Mouse (Mus musculus): ENCODE results near the gene Usp22.
A peak's percentile ranks its signal among the peaks of the same experiment; 100 is the strongest.

Gene Usp22

DNA sequence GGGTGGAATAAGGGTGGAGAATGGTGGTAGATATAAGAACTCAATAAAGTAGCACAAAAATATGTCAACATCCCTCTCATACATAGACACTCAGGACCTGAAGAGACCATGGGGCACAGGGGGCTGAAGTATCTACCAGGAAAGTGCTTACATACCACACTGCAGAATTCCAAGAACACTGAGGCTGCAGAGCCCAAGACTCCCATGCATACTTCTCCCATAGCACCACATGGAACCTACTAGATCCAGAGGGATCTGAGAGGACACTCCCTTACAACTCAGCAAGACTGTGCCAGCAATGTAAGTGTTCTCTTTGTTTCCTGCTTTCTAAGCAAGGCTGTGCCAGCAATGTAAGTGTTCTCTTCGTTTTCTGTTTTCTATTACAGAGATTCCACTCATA lies 9.0 kb upstream of the Usp22 start:
- no peak for DNase-seq

DNA sequence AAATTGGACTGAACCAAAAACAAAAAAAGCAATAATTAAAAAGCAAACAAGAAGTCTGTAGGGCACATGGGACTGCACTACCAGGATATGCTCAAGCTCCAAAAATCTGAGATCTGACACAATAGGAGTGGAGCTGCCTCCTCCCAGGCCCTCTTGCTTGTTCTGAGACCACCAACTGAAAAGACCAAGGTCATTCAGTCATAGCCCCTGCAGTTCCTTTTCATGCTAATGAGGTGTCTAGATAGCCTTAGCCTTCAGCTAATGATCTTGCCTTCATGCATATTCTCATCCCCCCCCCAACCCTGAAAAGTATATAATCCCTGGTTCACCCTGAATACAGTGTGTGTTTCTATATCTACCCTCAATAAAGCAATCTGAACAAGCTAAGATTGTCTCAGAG lies 6.8 kb upstream of the Usp22 start:
- no peak for DNase-seq

GRCm38 (mm10) chr11:61180361-61180760 lies 5.5 kb upstream of the Usp22 start:
- DNase-seq = no peak

DNA sequence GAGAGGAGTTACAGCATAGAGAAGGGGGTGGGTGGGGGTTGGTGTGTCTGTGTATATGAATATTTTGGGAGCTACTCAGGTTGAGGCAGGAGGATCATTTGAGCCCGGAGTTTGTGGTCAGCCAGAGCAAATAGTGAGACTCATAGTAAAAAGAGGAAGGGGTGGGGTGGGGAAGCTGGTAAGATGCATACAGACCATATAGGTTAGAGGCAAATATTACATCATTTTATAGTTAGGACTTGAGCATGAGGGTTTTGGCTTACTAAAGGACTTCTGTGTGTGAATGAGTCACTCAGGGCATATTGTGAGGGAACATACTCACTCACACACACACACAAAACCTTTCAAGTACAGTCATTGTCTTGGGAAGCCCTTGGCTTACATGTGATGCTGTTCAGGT lies 1.5 kb upstream of the Usp22 start:
- no peak for DNase-seq

DNA sequence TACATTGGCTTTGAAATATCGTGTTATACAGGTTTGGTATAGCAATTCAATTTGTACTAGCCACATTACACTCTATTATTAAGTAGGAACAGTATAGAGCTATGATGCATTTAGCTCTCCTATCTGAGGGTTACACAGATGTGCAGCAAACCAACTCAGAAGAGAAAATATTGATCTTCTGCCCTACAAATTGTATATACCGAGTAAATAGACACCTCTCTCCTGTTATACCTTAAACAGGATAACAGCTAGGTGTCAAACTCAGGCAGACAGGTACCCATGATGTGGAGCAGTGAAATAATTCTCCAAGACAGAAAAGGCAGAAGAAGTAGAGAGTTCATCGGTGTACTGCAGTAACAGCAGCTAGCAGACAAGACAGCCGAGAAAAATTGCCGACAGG lies 923 bp upstream of the Usp22 start:
- peak; percentile 25 for DNase-seq

GRCm38 (mm10) chr11:61174291-61174820 lies 499 bp downstream of the Usp22 start:
- peak; percentile 91 for DNase-seq

GRCm38 (mm10) chr11:61173477-61173876 lies 1.4 kb downstream of the Usp22 start:
- peak; percentile 19 for DNase-seq

DNA sequence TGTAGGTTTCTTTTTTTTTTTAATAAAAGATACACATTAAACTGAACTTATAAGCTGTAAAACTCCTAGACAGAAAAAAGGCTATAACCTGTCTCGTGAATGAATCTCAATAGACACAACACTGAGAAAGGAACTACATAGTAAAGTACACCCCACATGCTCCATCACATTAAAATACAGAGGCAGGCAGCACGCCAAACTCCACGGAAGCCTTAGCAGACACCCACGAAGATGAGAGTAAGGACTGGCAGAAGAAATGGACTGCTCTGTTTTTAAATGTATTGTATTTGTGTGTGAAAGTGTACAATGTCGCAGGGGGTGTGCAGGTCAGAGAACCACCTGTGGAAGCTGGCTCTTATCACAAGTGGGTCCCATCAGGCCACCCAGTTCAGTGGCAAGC lies 4.7 kb downstream of the Usp22 start:
- DNase-seq = no peak

GRCm38 (mm10) chr11:61164881-61165280 lies 10.0 kb downstream of the Usp22 start:
- DNase-seq = no peak

DNA sequence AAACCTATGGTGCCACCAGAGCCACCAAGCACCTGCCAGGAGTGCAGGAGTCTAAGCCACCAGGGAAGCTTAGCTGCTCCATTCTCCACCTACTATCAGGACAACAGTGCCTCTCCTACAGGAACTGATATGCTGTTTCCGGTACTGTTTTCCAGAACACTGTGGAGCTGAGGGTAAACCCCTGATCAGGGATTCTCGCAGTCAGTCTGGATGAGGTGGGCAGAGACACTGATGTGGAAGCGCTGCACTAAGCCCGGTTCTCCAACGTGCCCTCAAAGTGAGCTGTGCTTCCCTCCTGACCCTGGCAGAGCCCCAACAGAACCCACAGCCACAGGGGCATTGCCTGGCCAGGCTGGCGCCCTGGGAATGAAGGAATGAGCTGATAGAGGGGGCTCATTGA lies 10.5 kb downstream of the Usp22 start:
- no peak for DNase-seq

DNA sequence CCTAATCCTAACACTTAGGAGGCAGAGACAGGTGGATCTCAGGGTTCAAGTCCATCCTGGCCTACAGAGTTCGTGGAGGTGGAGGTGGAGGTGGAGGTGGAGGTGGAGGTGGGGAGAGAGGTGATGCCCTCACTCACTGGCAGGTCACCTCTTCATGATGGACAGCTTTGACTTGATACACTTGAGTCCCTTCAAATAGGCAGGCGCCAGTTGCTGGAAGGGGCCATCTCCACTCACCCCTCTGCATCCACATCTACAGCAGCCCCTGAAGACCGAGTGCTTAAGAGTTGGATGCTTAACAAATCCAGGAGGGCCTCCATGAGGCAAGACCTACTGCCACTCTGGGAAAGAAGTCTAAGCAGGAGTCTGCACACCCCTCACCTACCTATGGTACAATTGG lies 11.5 kb downstream of the Usp22 start:
- DNase-seq = no peak

DNA sequence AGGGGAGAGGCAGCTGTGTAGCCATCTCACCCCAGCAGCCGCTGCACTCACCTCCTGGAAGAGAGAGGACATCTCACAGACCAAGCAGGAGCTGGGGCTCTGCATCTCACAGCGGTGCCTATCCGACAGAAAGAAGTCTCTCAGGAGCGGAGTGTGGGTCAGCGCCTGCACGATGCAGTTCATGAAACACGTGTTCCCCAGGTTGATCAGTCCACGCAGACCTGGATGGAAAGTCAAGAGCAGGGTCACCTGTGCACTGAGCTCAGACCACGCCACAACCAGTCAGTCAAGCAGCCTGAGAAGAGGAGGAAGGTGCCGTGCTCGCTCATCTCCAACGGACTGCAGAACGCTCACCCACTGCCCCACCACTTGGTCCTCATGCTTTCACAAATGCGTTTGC lies 12.1 kb downstream of the Usp22 start:
- DNase-seq = no peak

GRCm38 (mm10) chr11:61161121-61161520 lies 13.7 kb downstream of the Usp22 start:
- no peak for DNase-seq

DNA sequence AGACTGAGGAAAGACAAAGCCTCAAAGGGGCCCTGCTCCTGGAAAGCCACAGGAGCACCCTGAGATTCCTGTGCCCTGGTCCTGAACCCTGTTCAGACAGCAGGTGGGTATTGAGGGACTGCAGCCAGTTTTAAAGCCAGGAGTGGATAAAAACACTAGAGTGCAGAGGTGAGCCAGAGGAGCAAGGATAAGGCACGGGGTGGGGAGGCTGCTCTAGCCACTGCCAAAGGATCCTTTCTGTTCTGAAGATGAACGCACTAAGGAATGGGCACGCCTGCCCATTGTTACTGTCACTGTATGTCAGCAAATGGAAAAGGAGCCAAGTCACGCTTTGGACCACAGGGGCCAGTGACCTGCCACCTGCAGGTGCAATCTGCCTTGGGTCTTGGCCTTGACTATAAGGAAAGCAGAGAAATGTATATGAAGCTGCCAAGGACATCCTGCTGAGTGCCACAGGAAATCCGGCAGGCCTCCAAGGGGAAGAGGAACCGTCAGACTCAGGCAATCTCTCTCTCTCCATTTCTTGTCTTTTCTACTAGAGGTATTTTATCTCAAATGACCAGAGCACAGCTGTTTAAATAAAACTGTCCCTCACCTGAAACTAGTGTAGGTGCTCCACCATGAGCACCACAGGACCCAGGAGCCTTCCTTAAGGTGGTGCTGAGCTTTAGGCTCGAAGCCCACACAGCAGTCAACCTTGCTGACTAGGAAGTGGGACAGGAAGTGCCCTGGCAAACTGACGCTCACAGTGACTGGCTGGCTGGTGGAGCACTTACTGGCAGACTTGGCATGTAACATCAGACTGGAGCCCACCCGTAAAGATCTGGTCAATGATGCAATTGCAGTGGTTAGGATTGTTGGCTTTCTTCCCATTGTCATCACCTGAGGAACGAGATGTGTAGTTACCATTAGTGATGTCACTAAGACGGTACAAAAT lies 14.8 kb downstream of the Usp22 start:
- no peak for DNase-seq

GRCm38 (mm10) chr11:61158141-61158540 lies 16.7 kb downstream of the Usp22 start:
- no peak for DNase-seq

DNA sequence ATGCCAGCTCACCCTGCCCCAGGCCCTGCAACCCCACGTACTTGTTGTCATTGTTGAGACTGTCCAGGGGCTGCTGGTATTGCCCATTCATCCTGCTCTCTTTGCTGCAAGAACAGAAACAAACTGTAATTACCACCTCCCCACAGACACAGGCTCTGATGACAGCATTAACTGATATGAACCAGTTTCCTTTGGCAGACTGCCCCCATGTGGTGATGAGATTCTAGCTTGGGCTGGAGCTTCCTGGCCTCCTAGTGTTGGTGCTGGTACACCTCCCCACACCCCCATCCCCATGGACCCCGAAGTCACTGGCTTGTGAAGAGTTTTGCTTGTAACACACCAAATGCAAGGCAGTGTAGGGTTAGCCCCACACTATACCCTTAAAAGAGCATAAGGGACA lies 19.1 kb downstream of the Usp22 start:
- peak; percentile 38 for DNase-seq

DNA sequence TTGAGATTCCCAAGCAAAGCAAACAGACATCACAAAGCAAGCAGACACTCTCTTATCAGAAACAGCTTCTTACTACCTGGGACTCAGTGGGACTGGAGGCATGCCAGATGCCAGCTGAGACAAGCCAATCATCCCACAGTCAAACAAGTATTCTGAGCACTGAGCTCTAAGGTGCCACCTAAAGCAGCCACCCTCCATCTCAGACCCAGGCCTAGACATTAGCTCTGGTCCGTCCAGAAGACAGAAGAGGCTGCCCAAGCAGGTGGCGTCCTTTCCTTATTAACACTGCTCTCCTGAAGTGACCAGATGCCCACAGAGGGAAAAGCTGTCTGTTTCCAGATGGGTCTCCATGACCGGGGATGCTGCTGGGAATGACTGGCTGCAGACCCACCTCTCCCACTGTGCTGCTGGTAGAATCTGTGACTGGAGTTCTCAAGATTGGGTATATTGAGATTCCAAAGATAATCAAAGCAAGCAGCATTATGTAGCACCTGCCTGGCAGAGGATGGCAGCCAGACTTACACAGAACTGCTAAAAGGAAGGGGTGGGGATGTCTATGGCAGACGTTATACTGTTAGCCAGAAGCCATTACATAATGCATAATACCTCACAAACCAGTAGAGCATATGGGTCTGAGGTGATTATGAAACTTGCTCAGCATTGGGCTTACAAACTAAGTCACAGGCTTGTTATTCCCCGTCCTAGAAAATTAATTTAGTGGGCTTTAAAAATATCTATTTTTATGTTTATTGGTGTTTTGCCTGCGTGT lies 24.4 kb downstream of the Usp22 start:
- no peak for DNase-seq

DNA sequence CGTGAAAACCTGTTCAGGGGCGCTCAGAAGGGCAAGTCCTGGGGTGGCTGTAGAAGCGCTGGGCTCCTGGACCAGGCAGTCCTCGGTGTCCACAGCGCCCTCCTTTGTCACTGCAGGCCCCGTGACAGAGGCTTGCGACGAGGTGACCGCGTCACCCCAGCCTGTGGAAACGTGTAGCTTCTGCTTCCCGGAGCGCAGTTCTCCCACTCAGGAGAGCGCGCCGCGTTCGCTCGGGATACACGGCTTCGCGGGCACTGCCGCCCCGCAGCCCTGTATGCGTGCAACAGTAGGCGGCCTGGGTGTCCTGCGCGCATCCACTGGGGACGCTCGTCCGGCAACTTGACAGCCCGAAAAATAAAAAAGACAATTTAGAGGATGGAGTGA lies 27.6 kb downstream of the Usp22 start:
- peak; percentile 75 for DNase-seq

- peak; percentile 81 for DNase-seq
Measured at GRCm38 (mm10) chr11:61146645-61147299, 28.1 kb downstream of the Usp22 start.

- peak; percentile 64 for DNase-seq
Measured at GRCm38 (mm10) chr11:61145551-61145950, 29.3 kb downstream of the Usp22 start.

- DNase-seq = peak; percentile 25
Measured at GRCm38 (mm10) chr11:61143564-61144469, 31.0 kb downstream of the Usp22 start.

GRCm38 (mm10) chr11:61142941-61143530 lies 31.8 kb downstream of the Usp22 start:
- DNase-seq = no peak
